Mouse (Mus musculus): ENCODE measurements around the gene Erv3. TPM values are rescaled to one million over a fixed set of nuclear protein-coding genes. Genes with fewer than 3 reads are reported as not detected.

Erv3 gene
- polyA plus RNA-seq, 3 experiments from 2014 or later, result not detected

DNA sequence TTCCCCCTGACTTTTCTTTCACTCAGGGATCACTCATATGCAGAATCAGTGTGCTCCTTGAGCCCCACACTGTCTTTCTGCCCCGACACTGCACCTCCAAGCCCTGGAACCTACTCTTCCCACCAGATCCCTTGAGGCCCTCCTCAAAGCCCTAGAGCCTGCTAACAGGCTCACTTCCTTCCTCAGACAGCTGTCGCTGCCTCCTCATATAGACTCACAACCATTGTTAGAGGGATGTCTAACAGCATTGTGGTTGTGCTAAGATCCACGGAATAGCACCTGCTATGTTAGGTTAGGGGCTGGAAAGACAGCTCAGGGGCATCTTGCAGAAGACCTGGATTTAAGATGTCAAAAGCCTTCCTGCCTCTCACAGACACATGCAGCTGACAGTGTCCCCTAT lies 37.1 kb downstream of the Erv3 start:
- no peak for ATAC-seq

DNA sequence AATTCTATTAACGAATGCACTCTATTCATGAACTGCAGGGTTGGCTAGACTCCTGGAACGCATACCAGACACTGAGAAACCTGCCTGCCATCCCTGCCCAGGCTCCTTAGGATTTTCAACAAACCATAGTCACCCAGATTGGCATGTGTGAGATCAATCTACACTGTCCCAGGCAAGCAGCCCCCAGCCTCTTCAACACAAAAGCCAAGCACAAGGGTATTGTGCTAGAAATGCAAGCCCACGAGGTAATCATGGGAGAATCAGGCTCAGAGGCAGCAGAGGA lies 37.9 kb downstream of the Erv3 start:
- no peak for ATAC-seq

DNA sequence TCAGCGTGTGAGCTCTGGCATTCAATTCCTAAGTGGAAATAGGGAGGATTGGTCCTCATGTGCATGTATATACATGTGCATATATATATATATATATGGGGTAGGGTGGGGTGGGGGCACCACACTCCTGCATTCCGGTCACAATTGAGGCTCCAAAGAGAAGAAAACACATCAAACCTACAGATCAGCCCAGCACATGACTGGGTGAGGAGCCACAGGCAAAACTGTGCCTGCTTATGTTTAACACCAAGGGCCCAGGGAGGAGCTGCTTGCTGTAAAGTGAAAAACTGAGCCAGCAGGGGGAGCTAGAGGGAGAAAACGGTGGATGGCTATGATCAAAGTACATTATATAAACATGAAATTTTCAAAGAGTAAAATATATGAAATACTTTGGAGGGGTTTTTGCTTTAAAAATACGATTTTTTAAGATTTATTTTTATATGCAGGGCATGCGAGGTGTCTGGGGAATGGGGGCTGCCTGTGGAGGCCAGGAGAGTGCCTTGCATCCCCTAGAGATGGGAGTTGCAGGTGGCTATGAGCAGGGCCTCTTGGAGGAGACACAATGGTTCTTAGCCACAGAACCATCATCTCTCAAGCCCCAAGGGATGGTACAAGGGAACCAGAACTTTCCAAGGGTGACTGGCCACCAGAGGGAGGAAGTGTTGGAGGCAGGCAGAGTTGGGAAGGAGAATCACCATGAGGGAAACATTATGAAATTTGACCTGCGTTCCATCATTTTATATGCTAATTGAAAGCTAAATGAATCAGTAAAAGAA lies 38.4 kb downstream of the Erv3 start:
- peak; percentile 68 for ATAC-seq

DNA sequence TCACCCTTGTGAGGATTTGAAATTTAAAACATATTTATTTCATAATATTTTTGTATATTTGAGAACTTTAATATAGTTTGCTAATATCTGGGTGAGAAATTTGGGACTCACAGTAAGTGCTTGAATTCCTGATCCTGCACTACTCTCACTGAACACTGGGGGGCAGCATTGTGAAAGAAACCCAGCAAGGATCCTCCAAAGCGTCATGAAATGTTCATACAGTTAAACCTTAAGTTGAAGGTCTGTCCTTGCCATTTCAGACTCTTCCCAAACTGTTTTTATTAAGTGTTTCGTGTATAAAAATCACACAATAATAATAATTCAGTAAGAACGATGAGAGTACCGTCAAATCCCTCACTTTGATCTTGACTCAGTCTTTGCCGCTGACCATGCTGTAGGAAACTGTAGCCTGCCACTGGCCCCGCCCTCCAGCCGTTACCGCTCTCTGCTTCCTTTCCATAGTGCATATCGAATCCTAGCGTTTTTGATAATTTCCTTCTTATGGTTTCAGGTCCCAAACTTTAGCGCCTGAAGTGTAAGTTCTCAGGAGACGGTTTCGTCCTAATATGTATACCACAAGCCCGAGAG lies 39.4 kb downstream of the Erv3 start:
- ATAC-seq, result peak; percentile 84

DNA sequence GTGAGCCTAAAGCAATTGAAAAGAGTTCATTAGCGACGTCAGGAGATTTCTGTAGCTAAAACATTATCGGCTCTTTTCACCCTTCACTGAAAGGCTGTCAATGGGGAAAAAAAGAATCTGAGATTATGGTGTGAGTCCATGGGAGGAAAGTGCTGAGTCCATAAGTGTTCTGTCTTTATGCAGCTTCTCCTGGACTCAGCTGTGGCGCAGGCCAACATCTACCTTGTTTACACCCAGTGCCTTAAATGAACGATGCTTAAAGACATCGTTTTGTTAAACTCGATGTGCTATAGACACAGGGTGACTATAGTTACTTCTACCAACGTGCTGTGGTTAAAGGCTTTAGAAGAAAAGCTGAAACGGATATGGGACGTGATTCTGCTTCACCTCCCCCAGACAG lies 45.2 kb downstream of the Erv3 start:
- ATAC-seq, result no peak

DNA sequence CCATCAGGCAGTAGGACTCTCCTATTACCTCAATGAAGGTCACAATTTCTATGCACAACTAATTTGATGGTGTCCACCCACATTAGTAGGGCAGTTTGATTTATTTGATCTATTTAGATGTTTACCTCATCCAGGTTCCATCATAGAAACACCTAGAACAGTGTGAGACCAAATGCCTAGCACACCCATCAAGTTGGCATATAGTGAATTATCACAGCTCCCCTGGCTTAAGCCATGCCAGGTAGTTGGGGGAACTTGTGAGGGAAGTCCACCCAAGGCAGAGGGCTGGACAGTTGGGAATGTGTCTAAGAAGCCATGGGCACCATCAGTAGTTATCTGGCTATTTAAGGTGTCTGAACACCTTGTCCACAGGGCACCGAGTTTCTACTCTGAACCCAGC lies 46.1 kb downstream of the Erv3 start:
- no peak for ATAC-seq

DNA sequence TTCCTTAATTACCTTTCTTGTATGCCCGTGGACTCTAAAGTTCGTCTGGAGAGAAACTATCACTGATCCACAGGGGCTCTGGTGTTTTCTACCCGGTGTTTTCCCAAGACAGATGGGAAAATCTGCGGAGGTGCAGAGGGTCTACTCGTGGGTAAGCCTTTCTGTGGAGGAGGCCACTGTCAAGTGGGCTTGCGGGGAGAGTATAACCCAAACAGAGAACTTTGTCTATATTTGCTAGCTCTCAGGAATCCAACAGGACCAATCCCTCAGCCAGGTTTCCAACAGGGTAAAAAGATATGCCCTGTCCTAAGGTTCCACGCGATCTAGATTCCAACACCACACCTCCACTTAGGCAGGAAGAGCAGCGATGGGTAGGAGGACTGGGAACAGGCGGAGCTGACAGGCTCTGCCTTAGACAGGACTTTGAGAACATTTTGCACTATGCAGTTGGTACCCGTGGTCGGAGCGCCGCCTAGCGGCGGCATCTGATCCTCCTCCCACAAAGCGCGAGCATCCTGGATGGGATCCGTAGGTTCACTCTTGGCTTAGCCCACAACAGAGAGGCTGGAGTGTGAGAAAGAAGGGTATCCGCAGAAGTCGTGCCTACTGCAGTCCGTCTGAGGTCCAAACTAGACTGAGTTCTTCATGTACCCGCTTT lies 46.9 kb downstream of the Erv3 start:
- peak; percentile 60 for ATAC-seq

DNA sequence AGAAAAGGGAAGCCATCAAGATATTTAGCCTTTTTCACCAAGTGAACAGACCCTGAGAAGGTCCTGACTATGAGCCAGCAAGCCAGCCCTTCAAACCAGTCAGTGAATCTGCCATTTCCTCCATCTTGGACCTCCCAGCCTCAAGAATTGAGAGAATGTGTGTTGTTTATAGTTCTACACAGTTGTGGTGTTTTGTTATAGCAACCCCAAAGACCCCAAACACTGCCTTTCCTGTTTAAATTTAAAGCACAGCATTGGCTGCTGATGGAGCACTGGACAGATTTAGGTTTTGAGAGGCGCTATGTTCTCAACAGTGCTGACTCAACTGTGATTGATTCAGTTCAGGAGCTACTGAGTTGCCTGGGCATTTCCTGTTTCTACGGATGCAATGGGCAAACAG lies 47.9 kb downstream of the Erv3 start:
- ATAC-seq, result no peak

DNA sequence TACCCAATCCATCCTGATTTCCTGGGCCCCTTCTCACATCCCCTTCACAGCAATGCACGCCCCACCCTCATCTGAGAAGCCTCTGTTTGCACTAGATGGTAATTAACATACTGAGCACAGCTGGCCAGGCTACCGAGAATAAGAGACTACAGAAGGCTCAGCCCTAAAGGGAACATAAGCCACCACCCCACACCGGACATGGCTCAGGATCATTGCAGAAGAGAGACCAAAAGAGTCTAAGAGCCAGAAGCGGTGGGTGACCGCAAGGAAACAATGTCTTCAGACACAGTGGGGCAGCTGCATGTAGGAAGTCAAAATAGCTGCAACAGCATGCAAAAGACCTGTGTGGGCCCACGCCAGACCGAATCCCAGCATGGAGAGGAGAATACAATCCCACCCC lies 50.7 kb downstream of the Erv3 start:
- ATAC-seq, result no peak

DNA sequence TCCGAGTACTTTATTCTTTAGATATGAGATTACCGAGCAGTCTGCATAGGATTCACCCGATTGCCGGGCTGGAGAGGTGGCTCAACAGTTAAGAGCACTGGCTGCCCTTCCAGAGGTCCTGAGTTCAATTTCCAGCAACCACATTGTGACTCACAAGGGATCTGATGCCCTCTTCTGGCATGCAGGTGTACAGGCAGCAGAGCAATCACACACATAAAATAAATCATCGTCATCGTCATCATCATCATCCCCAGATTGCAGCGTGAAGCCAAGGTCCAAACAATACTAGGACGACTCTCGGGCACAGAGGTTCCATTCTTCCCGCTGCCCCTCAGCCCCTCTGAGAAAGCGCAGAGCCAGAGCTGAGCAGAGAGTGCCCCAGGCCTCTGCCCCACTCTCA lies 51.9 kb downstream of the Erv3 start:
- ATAC-seq, result no peak

DNA sequence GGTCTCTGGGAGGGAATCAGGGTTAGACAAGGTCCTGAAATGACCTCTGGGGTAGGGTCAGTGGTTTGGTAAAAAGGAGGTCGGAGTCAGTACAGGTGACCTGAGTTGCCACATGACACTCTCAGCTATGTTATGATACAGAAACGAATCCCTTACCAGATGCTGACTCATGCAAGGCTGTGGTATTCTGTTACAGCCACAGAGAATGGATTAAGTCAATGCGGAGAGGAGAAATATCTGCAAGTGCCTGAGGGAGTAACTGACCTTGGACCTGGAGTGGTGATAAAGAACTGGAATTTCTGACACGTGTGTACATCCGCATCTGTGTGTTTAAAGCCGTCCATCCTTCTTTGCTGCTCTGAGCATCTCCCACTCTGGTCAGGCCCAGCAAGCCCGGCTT lies 52.7 kb downstream of the Erv3 start:
- no peak for ATAC-seq

DNA sequence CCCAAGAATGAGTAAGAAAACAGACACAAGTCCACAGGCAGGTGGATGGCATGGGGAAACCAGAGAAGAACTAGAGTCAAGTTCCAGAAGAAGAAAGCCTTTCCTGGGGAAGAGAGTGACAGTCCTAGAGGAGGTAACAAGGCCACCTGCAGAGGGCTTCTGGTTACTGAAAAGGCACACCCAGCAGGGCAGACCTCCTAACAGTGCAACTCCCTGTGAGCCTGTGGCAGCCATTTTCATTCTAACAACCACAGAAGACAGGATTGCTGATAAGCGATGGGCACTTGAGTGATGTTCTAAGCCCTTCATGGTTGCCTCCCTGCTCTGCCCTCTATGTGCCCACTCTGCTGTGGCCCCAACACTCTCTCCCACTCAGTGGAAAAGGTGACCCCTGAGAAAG lies 54.2 kb downstream of the Erv3 start:
- no peak for ATAC-seq

DNA sequence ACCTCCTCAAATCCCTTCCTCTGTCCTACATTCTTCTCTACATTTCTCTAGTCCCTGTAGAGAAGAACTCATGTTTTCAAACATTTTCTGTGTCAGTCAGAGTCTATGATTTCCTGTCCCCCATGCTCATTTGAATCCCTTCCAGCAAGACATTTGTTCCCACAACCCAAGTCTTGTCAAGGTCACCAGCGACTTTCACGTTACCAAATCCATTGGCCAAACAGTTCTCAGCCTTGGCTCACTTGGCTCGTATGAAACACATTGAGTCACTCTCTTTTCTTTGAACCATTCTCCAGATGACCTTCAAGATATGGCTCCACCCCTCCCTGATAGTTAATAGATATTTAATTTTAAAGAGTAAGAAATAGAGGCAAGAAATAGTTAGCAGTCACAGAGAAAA lies 55.7 kb downstream of the Erv3 start:
- ATAC-seq, result no peak

Other genes starting within 250 kb of the Erv3 start
- gene Prnp, start 50.2 kb upstream of the Erv3 start, polyA plus RNA-seq (2017; shearing (Covaris generic)), result 10 to 100 TPM in 2 of 3 experiments, 1 to 10 TPM in 1; 5.1 to 16.4 (median 15.9) TPM
- not detected for gene Prn, start 50.2 kb upstream of the Erv3 start, polyA plus RNA-seq (2017; shearing (Covaris generic))
- gene Prnd, start 91.1 kb upstream of the Erv3 start, polyA plus RNA-seq (2017; shearing (Covaris generic)), result under 1 TPM in 1 of 3 experiments, not detected in 2; 0.30 TPM
- 10 to 100 TPM; 78.8 to 88.1 (median 87.3) TPM for gene Rassf2, start 170.5 kb upstream of the Erv3 start, polyA plus RNA-seq (2017; shearing (Covaris generic))

Data from inflammation-experienced regulatory T-cells, adult 6 months (primary cell).